Mouse (Mus musculus): ENCODE measurements around the gene Cfap70. TPM values are rescaled to one million over a fixed set of nuclear protein-coding genes. Genes with fewer than 3 reads are reported as not detected.

Cfap70 gene
- polyA plus RNA-seq, 1 experiment, result not detected

DNA sequence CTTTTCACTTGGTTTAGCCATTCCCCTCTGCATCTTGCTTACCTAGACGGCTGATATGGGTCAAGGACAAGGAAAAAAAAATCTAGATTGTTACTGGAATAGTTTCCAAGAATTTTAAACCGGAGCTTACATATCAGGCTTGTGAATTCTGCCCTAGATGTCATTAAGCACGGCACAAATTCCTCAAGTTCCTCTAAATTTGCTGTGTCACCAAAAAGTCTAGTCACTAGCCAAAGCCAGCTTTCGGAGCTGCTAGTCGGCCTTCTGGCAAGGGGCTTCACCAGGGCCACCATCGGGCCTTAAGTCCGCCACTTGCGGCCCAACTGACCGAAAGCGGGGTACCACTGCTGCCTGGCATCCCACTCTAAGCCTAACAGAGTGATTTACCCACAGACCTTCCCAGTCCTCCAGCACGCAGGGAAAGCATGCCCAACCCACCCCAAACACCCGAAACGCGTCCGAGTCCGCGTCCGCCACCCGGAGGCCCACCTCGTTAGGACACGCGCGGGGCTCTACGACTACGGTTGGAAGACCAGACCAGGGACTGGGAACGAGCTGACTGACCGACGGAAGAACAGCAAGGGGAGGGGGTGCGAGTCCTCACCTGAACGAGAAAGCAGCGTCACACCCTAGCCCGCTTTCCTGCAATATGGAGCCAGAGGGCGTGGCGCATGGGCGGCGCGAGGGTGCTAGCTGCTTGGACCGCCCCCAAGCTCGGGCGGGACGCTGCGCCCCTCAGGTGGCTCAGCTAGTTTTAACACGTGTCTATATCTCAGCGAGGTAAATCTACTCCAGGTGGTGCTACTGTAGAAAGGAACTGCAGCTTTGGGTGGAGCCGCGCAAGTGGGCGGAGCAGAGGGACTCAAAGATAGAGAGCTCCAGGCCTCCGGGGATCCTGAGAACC is 27.5 kb upstream of the Cfap70 start, which contains the start of gene Anxa7:
TSS of gene Anxa7 (minus strand) at position 843 of the 904 bp plus-strand sequence.
- under 1% methylated on average over 48 of the region's 48 CpGs for WGBS
- TF ChIP-seq POLR2A (IDR thresholded peaks at IDR 0.05; ENCODE audit: low read depth, low read length) (peak; percentile 19; the same call in 1 of the 2 replicates), CTCF (IDR thresholded peaks at IDR 0.05; ENCODE audit: extremely low read depth, insufficient read depth, insufficient read length, insufficient replicate concordance) (peak; percentile 6; the same call in 1 of the 2 replicates)
- peak within 1 kb of the TSS; percentile 99 for H3K4me3 ChIP-seq (ENCODE audit: extremely low read depth, insufficient read depth, insufficient read length)
- no peaks in the 10 kb centered on the region for H3K36me3 ChIP-seq (ENCODE audit: control insufficient read depth, insufficient read depth, low read length)
- peaks cover 3% of the 10 kb centered on the region for H3K4me1 ChIP-seq (ENCODE audit: control insufficient read depth, insufficient read depth, insufficient read length)
- H3K27me3 ChIP-seq (ENCODE audit: control insufficient read depth, insufficient read depth, low read length), result no peaks in the 10 kb centered on the region
- peak within 1 kb of the TSS; percentile 73 for H3K27ac ChIP-seq (ENCODE audit: insufficient read depth, low read length)
- peak; percentile 47 to 68 for DNase-seq (ENCODE audit: low read depth in 1 of 2, low spot score in 2 of 2)

DNA sequence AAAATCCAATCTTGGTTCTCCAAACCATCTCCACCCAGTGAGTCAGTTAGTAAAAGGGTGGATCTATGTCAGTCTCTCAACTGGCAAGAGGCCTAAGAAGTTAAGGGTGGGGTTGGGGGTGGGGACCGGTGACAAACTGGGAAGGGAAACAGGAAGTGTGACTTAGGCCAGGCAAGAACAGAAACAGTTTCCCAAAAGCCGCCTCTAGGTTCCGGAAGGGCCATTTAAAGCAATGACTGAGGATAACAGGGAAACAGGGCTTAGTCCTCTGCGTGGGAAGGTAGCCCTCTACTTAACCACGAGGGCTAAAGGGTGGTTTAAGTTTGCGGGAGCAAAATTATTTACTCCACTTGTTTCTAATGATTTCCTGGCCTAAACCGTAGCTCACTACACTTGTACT is 26.8 kb upstream of the Cfap70 start:
- Histone ChIP-seq H3K36me3 (ENCODE audit: control insufficient read depth, insufficient read depth, low read length) (no peaks in the 10 kb centered on the region), H3K4me3 (ENCODE audit: extremely low read depth, insufficient read depth, insufficient read length) (peak overlapping the region; percentile 99), H3K27ac (ENCODE audit: insufficient read depth, low read length) (peak overlapping the region; percentile 30; the same call in 1 of the 2 replicates), H3K4me1 (ENCODE audit: control insufficient read depth, insufficient read depth, insufficient read length) (peaks cover 3% of the 10 kb centered on the region), H3K27me3 (ENCODE audit: control insufficient read depth, insufficient read depth, low read length) (no peaks in the 10 kb centered on the region)
- 2% methylated on average over 7 of the region's 7 CpGs for WGBS
- TF ChIP-seq CTCF (IDR thresholded peaks at IDR 0.05; ENCODE audit: extremely low read depth, insufficient read depth, insufficient read length, insufficient replicate concordance), result no peak
- no peak for TF ChIP-seq POLR2A (IDR thresholded peaks at IDR 0.05; ENCODE audit: low read depth, low read length)
- DNase-seq (ENCODE audit: low read depth in 1 of 2, low spot score in 2 of 2), result peak in 1 of 2 experiments; percentile 14

GRCm38 (mm10) chr14:20478385-20478784 is 26.4 kb upstream of the Cfap70 start:
- H3K27me3 ChIP-seq (ENCODE audit: control insufficient read depth, insufficient read depth, low read length), result no peaks in the 10 kb centered on the region
- TF ChIP-seq POLR2A (IDR thresholded peaks at IDR 0.05; ENCODE audit: low read depth, low read length) (no peak), CTCF (IDR thresholded peaks at IDR 0.05; ENCODE audit: extremely low read depth, insufficient read depth, insufficient read length, insufficient replicate concordance) (no peak)
- 23% methylated on average over 3 of the region's 3 CpGs for WGBS
- no peak for DNase-seq (ENCODE audit: low read depth in 1 of 2, low spot score in 2 of 2)
- H3K4me3 ChIP-seq (ENCODE audit: extremely low read depth, insufficient read depth, insufficient read length), result peak overlapping the region; percentile 8; the same call in 1 of the 2 replicates
- H3K27ac ChIP-seq (ENCODE audit: insufficient read depth, low read length), result peak overlapping the region; percentile 28; the same call in 1 of the 2 replicates
- H3K36me3 ChIP-seq (ENCODE audit: control insufficient read depth, insufficient read depth, low read length), result no peaks in the 10 kb centered on the region
- H3K4me1 ChIP-seq (ENCODE audit: control insufficient read depth, insufficient read depth, insufficient read length), result peaks cover 3% of the 10 kb centered on the region

DNA sequence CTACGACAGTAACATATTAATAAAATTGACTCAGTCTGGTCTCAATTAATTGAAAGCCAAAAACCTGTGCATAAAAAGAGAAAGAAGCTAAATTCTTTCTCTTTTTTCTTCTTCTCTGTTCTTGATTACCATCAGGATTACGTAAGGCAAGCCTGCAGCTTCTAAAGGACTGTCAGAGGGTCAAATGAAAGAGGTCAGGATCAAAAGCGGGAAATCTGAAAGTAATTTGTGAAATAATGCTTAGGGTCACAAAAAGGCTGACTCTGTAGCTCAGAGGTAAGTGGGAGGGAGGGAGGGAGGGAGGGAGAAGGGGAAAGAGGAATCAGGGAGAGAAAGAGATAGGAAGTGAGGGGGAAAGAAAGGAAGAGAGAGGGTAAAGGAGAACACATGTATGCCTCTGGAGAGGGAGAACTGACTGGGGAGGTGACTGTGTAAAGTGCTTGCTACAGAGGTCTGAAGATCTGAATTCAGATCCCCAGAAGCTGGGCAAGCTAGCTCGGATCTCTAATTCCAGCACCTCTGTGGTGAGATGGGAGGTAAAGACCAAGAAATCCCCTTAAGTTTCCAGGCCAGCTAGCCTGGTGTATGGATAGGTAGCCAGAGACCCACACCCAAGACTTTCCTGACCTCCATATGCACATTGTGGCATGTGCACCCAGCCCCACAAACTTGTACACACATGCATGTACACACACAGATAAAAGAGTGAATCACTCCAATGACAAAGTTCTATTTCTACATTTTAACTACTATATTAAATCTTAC is 25.4 kb upstream of the Cfap70 start:
- Histone ChIP-seq H3K4me3 (ENCODE audit: extremely low read depth, insufficient read depth, insufficient read length) (no peak overlapping the region), H3K36me3 (ENCODE audit: control insufficient read depth, insufficient read depth, low read length) (peaks cover 5% of the 10 kb centered on the region; the same call in 1 of the 2 replicates), H3K27ac (ENCODE audit: insufficient read depth, low read length) (no peak overlapping the region), H3K27me3 (ENCODE audit: control insufficient read depth, insufficient read depth, low read length) (no peaks in the 10 kb centered on the region), H3K4me1 (ENCODE audit: control insufficient read depth, insufficient read depth, insufficient read length) (peaks cover 3% of the 10 kb centered on the region)
- DNase-seq (ENCODE audit: low read depth in 1 of 2, low spot score in 2 of 2), result no peak
- TF ChIP-seq CTCF (IDR thresholded peaks at IDR 0.05; ENCODE audit: extremely low read depth, insufficient read depth, insufficient read length, insufficient replicate concordance) (no peak), POLR2A (IDR thresholded peaks at IDR 0.05; ENCODE audit: low read depth, low read length) (no peak)
- 81% methylated on average over 4 of the region's 4 CpGs for WGBS

GRCm38 (mm10) chr14:20460216-20460615 is 8.2 kb upstream of the Cfap70 start:
- no peak for DNase-seq (ENCODE audit: low read depth in 1 of 2, low spot score in 2 of 2)
- Histone ChIP-seq H3K4me1 (ENCODE audit: control insufficient read depth, insufficient read depth, insufficient read length) (no peaks in the 10 kb centered on the region), H3K27me3 (ENCODE audit: control insufficient read depth, insufficient read depth, low read length) (no peaks in the 10 kb centered on the region), H3K4me3 (ENCODE audit: extremely low read depth, insufficient read depth, insufficient read length) (no peak overlapping the region), H3K27ac (ENCODE audit: insufficient read depth, low read length) (no peak overlapping the region), H3K36me3 (ENCODE audit: control insufficient read depth, insufficient read depth, low read length) (peaks cover 58% of the 10 kb centered on the region)
- TF ChIP-seq CTCF (IDR thresholded peaks at IDR 0.05; ENCODE audit: extremely low read depth, insufficient read depth, insufficient read length, insufficient replicate concordance) (no peak), POLR2A (IDR thresholded peaks at IDR 0.05; ENCODE audit: low read depth, low read length) (no peak)
- 92% methylated on average over 14 of the region's 14 CpGs for WGBS

DNA sequence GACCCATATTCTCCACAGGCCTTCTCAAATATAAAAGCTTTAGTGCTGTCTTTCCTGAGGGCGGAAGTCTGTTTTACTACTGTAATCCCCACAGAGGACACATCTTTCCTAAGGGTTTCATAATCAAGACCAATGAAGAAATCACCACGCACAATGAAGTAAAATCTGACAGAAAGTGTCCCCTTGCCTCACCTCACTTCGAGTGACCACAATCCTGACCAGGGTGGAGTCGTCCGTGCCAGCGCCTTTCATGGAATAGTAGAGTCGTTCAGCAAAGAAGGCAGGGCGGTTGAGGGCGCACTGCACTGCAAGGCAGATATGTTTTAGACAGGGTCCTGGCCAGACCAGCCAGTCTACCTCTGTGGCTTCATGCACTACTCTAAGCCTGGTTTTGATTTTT is 6.4 kb upstream of the Cfap70 start:
- DNase-seq (ENCODE audit: low read depth in 1 of 2, low spot score in 2 of 2), result no peak
- H3K4me1 ChIP-seq (ENCODE audit: control insufficient read depth, insufficient read depth, insufficient read length), result no peaks in the 10 kb centered on the region
- no peak overlapping the region for H3K4me3 ChIP-seq (ENCODE audit: extremely low read depth, insufficient read depth, insufficient read length)
- H3K27me3 ChIP-seq (ENCODE audit: control insufficient read depth, insufficient read depth, low read length), result no peaks in the 10 kb centered on the region
- H3K36me3 ChIP-seq (ENCODE audit: control insufficient read depth, insufficient read depth, low read length), result peaks cover 45% of the 10 kb centered on the region
- H3K27ac ChIP-seq (ENCODE audit: insufficient read depth, low read length), result no peak overlapping the region
- WGBS, result 95% methylated on average over 9 of the region's 9 CpGs
- TF ChIP-seq CTCF (IDR thresholded peaks at IDR 0.05; ENCODE audit: extremely low read depth, insufficient read depth, insufficient read length, insufficient replicate concordance) (no peak), POLR2A (IDR thresholded peaks at IDR 0.05; ENCODE audit: low read depth, low read length) (no peak)
